Mouse (Mus musculus) frontal cortex, adult (tissue): ENCODE measurements around the gene Asic3.

Source experiments
- ATAC-seq: cut with Nextera tagmentation; 2 replicates; pipeline ENCODE4 v1.9.2; 2017; ENCODE audit warnings: mild to moderate bottlenecking, moderate library complexity, mixed read lengths; ENCODE audit not compliant: low TSS enrichment

The Asic3 gene

DNA sequence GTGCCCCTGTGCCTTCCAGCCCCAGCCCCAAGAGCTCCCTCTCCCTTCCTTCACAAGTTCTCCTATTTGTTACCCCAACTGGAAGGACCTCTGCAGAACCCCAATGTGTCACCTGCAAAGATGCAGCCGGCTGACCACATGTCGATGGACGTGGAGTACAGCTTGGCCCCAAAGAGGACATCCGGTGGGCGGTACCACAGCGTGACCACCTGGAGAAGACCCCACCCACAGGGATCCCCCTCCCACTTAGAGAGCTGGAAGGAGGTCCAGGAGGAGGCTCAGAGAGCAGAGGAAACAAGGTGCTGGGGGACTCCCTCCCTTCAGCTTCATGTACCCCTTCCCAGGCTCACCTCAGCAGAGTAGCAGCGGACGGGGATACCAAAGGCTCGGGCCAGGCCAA lies 7.2 kb downstream of the Asic3 start:
- ATAC-seq: no peak

DNA sequence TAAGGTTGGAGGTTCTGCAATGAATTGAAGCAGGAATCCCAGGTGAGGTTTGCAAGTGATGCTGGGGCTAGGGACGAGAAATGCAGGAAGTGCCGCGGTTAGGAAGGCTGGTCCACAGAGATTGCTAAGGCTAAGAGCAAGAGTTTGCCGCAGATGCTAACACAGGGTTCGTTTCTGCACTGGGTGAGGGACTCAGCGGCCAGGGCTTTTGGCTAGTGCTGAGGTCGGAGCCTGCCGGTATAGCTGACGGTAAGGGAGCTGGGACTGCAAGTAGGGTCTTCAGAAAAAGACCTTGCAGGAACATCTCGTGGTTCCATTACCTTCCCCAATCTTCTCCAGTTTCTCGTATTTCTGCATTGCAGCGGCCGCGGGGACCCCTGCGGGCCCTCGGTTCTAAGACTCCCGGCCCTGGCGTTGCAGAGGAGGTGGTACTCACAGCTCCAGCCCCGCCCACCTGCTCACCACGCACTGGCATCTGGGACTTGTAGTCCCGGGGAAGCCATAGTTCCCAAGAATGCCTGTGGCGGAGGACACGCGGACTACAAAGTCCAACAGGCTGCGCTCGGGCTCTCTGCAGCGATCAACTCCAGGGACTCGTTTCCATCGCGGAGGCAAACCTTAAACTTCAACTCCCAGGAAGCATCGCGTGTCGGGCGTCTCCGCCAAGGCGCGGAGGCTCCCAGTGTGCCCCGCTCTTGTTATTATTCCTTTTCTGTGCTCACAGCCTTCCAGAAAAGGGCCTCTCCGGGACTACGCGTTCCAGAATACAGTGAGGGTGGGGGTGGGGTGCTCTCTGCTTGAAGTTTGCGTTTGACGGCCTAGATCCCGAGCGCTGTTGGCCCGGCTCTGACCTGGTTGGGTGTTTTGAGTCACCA lies 10.2 kb downstream of the Asic3 start, which contains the start of the genes Cdk5 and Slc4a2:
TSS of gene Cdk5 (minus strand) at position 402 of the 875 bp plus-strand sequence.
TSS of gene Slc4a2 (plus strand) at position 709 of the 875 bp plus-strand sequence.
- ATAC-seq: peak; percentile 85

DNA sequence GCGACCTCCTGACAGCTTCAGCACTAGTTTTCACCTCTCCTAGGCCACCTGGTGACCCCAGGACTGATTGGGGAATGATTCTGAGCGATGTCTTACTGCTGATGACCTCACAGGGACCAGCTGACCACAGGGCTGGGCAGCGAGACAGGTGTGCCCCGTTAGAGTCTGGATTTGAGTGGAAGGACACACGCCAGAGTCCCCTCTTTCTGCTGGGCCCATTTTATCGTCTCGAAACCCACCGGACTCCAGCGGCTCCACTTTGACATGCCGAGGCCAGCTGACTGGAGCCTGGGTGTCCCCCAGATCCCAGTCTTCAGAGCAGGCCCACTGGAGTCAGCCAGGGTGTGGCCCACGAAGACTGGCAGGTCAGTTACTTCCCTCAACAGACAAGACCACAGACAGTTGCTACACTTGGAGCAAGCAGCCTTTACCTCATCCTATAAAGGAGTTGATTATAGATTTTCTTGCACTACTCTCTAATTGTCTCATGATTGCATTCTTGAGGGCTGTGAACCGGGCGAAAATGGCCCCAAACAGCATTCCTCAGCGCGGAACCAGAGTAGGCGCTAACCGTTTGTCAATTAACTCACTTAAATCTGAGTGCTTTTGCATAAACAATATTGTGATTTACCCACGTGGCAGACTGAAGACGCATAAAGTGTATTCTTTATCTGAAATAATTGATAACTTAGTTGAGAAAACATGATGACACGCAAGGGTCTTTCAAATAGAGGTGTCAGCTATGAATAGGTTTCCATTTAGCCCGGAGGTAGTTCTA lies 11.0 kb downstream of the Asic3 start:
- peak; percentile 5 for ATAC-seq

DNA sequence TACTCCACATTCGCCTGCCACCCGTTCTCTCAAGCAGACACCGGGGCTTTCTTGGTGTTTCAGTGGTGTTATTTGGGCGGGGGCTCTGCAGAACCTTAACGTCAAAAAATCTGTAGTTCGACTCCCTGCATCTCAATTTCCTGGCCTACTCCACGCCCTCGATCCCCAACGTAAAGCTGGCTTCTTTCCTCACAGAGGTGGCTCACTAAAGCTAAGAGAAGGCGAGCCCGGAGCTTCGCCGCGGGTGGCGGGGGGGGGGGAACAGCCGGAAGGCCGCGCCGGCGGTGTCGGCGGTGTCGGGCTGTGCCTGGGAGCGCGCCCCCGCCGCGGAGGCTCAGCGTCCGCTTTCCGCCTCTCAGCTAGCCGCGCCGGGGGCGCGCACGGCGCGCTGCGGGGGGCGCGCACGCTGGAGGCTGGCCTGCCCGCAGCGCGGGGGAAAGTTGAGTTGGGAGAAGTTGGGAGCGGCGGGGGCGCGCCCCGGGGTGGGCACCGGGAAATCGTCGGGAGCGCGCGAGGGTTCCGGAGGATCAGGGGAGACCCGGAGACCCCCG lies 11.7 kb downstream of the Asic3 start:
- peak; percentile 28 for ATAC-seq

DNA sequence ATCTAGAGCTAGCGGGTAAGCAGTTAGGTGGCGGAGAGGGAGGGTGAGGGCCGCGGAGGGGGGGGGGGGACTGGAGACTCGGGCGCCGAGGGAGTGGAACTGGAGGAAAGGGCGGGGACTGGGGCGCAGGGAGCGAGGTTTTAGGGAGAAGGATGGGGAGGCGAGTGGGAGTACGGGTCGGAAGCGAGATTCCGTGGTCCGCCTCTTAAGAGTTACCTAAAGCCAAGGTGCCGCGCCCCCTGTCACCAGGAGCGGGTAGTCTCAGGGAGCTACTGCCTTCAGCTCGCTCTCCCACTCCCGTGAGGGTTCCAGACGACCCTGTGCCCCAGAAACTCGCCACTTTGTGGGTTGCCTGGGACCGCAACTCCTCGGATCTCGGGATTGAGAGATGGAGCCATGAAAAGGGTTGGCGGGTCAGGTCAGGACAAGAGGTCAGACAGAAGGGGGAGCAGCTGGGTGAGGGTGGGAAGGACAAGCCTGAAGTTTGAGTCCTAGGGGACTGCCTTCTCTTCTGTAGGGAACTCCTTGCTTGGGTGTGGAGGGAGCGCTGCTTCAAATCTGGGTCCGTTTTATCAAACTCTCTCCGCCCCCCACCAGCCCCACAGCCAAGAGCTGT lies 12.3 kb downstream of the Asic3 start:
- no peak for ATAC-seq

DNA sequence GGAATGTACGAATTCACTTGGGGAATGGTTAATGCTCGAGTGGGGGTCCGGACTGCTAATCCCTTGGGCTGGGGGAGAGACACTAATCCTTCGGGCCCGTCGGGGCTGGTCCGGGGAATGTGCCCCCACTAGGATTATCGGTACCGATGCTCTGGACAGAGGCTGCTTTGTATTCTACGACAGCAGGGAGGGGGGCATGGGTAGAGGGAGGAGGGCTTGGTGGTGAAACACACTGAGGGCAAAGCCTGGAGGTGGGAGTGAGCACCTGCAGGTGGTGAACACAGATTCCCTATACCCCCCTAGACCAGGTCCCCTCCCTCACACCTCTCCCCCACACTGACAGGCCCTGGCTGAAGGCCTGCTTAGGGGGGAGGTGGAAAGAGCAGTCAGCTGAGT lies 12.8 kb downstream of the Asic3 start:
- ATAC-seq: no peak

DNA sequence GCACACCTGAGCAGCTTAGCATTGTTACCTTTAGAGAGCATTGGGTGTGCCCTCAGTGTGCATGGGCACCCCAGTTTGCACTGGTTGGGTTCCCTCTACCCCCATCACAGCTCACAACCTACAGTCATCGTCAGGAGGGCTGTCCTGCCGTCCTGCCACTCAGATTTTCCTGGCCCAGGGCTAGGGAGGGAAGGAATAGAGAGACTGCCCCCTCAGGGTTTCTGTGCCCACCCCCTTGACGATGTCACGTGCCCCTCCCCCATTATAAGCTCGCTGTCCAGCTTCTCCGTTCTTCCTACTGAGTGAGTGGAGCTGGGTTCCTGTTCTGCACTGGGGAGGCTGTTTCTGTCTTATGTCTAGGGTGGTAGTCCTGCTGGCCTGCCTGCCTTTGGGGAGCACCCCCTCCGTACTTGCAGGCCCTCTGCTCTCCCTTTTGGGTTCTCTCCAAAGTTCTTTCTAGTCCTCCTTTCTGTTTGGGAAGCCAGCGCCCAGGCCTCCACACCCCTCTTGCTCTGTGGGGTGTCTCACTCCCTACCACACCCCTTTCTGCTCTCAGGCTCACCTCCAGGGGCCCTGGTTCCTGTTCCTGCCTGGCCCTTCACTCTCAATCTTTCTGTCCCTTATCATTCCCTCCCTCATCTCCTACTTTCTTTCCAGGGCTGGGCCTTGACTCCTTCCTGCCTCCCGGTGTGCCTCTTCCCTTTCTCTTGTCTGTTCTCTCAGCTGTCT lies 13.5 kb downstream of the Asic3 start:
- no peak for ATAC-seq

DNA sequence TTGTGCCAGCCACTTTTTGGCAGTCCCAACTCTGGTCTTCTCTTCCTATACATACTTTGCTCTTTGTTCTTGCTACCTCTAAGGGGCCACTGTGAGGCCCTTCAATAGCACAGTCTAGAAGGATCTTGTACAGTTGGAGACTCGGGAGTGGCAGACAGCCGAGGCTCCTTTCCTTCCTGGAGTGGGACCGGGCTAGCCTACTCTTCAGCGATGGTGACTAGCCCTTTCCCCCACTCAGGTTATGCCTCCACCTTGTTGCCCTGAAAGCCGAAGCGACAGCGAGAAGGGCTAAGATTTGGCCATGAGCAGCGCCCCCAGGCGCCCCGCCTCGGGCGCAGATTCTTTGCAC lies 14.1 kb downstream of the Asic3 start:
- no peak for ATAC-seq

DNA sequence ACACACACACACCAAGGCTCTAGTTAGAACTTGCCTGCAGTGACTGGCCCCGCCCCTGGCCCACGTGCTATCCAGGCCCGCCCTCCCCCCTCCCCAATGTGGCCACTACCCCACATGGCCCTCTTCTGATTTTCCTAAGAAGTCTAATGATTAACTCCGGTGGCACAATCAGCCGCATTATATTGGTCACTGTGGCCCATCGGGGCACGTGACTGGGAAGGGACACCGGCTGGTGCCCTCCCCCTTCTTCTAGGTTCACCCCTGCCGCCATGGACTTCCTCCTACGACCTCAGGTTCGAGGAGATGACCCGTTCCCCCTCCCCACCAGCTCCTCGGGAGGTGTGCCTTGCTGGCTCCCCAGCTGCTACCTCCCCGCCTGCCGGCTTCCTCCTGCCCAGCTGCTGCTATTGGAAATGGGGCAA lies 14.8 kb downstream of the Asic3 start:
- ATAC-seq: no peak

DNA sequence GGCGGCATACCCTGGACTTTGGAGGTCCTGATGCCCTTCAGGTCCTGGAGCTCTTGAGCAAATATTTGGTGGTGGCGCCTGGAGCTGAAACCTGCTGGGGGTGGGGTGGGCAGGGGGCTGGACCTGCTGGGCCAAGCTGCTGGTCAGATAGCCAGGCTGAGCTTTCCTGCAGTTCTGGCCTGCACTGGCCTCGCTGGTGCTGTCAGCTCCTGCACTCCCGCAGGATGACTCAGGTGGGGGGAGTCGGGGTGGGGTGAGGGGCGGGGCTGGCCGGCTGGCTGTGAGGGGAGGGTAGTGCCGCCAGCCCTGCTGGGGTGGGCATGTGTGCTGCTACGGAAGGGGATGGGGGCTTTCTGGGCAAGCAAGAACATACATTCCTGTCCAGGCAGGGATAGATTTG lies 15.4 kb downstream of the Asic3 start:
- no peak for ATAC-seq

DNA sequence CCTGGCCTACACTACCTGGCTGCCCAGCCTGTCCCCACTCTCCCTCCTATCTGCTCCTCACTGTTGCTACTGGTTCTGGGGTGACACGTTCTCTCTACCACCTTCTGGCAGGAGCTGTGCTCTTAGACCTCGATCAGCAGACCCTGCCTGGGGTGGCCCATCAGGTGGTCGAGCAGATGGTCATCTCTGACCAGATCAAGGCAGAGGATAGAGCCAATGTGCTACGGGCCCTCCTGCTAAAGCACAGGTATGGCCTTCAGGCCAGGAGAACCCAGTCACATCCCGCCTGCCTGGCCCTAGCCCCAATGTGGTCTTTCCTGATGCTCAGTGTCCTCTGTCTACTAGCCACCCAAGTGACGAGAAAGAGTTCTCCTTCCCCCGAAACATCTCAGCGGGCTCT lies 20.8 kb downstream of the Asic3 start:
- no peak for ATAC-seq

DNA sequence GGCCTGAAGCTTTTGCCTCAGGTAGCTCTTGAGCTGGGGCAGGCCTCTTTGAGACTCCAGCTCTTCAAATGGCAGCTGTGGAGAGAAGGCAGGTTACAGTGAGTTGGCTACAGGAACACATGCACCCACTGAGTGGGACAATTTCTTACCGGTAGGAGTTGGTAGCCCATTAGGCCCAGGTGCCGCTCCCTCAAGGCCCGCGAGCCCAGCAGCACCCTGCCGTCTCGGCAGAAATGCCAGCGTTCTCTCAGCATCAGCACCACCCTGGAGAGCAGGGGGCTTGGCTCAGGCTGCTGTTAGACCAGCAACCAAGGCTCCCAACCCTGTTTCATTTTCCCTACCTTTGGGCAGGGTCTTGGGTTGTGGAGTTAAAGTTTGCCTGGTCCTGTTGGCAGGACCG lies 28.0 kb downstream of the Asic3 start:
- no peak for ATAC-seq

DNA sequence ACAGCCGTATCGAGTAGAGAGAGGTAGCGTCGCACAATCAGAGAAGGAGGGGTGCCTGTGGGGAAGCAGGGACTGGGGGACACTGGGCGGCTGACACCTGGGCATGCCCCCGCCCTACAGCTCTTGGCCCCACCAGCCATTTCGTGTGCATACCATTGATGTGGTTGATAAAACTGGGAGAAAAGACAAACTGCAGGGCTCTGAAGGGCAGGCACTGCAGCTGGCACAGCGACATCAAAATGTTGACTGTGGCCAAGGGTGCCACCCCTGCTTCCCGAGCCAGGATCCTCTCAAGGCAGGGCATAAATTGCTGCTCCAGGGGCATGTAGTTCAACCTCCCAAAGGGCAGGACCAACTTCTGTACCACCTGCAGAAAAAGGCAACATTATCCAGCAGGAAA lies 28.8 kb downstream of the Asic3 start:
- no peak for ATAC-seq

DNA sequence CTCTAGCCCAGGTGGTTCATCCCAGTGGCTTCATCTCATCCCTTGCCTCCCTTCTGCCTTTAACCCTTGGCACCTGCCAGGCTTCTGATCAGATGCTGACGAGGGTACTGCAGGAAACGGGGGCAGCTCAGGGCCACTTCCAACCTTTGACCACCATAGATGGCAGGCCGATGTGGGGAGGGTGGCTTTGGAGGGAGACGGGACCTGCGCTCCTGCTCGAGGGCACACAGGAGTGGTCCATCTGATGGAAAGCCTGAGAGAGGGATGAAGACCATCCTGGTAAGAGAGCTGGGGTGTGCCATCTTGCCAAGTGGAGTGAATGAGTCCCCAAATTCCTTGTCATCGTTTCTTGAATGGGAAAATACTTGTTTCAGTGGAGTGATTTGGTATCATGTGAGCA lies 30.0 kb downstream of the Asic3 start:
- no peak for ATAC-seq

DNA sequence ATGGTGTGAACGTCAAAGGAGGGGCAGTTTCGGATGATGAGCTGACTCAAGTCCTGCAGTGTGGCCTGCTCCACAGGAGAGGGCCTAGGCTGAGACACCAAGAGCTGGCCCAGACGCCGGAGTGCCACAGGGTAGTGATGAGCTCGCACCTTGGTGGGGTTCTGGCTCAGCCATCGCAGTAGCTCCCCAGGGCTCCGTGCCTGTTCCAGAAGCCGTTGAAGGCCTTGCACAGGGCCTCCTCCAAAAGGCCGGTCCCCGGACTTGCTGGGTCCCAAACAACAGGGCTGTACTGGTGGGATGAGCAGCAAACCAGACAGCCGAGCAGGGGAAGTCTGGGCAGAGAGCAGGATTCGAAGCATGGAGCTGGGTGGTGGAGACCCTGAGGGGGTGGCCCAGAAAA lies 30.7 kb downstream of the Asic3 start:
- ATAC-seq: no peak

DNA sequence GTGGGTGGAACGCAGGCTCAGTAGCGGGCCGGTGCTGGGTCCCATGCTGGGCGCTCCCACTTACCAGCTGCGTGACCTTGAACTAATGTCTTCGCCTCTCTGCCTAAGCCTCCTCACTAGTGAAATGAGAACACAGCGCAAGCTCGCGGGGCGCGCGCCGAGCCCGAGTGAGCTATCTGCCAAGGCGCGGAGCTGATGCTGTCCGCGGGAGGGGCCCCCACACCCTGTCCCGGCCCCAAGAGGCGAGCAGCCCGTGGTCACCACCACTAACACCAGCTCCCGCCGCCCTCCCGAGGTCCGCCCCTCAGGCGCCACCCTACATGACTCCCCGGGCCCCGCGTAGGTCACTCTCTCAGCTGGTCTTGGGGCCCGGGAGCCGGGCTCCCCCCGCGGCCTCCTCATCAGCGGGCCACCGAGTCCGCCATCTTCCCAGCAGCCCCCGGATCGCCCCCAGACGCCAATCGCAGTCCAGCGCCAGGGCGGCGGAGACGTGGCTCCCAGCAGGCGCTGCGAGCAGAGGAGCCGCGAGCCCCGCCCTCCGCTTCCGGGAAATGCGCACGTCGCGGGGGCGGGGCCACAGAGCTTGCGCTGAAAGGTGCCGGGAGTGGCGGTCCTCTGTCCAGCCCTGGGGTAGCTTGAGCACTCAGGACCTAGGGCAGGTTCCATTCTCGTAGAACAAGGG lies 31.7 kb downstream of the Asic3 start, which contains the start of gene Fastk:
TSS of gene Fastk (minus strand) at position 542 of the 682 bp plus-strand sequence.
- peak; percentile 78 for ATAC-seq

DNA sequence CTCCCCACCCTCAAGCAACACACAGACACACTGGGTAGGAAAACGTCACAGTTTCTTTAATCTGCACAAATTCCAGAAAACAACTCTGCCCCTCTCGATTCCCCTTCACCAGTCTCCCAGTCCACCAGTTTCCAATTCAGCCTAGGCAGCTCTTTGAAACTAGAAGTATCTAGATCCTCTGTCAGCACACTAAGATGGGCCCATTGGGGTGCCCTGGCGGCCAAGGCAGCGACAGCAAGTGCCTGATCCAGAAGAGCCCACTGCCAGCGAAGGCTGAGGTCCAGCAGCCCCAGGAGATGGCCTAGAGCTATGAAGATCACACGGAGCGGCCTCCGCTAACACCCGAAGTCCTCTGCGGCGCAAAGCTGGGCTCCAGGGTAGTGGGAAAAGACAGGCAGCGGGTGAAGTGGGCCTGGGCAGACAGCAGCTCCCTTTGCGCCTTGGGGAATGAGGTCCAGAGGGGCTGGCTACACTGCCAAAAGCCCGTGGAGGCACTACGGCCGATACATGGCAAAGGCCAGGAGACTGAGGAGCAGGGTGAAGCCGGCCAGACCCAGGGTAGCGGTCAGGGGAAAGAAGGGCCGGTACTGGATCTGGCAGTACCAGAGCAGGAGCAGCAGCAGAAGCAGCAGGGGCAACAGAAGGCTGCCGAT lies 32.4 kb downstream of the Asic3 start:
- no peak for ATAC-seq

DNA sequence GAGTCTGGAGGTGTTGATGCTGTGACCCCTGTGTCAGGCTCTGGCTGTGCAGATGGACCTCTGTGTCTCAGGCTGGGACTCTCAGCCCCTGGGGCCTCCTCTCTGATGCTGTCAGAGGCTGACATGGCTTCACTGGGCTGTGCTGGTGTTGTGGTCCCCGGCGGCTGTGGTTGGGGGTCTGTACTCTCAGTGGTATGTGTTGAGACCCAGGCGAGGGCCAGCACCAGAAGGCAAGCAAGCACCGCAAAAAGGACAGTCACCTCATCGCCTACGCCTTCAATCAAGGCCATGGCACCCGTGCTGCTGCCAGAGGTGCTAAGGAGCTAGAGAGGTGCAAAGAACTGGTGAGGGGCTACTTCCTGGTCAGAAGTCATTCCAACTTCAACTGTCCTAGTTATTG lies 33.4 kb downstream of the Asic3 start:
- no peak for ATAC-seq

DNA sequence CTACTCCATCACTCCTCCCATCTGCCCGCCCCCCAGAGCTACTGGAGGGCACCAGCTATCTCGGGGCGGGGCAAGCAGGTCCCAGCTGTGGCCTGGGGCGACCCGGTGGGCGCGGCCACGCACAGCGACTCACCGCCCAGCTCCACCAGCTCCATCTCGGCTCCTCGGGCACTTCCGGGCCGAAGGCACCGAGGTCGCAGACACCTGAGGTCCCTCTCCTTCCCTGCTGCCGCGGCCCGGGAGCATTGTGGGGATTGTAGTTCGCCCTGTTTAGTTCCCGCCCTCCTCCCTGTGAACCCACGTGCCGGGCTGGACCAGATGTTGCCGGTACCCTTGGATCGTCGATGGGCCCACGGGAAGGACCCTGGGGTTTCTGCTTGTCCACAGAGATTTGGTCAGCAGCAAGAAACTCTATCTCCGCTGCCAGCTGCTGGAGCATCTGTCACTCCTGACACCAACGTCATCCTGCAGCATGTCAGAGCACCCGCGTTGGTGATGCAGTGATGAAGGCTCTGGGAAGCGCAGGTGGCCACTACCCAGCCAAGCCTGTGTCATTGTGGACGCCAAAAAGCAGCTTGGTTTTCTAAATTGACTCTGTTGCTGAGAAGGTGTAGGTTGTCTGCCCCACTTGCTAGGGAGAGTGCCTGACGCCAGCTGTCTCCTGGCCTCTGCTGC lies 34.6 kb downstream of the Asic3 start, which contains the start of gene Tmub1:
TSS of gene Tmub1 (minus strand) at position 231 of the 675 bp plus-strand sequence.
- ATAC-seq: peak; percentile 56
